Comparison of ENCODE assay signal across 24 mouse cellular contexts in genomic region chr4:123952059-123952458, GRCm38 (mm10). TPM values are rescaled to one million over a fixed set of nuclear protein-coding genes. Genes with fewer than 3 reads are reported as not detected.
DNase-seq lines count a peak whose midpoint lies in the region; ATAC-seq and TF ChIP-seq lines count a peak whose summit lies in the region.
"Had no signal": no experiment of that assay in that cellular context is flagged by ENCODE, and none has a peak within 500 bp of the region (broad histone marks: within the 10 kb centered on the region; RNA-seq: fewer than 3 reads in every experiment).

No protein-coding gene starts in this region.

- H3K9me3 ChIP-seq in MEL (replicated peaks; ENCODE audit: insufficient read depth, low read length), result no peaks in the 10 kb centered on the region
- H3K9me3 ChIP-seq: forebrain, embryonic 10.5 days; heart, embryonic 15.5 days; hindbrain, embryonic 12.5 days; intestine, embryonic 15.5 days; midbrain, embryonic 12.5 days had no signal

- 0 out of 2 replicates have a peak, but pooled peaks cover 2% of the 10 kb centered on the region for H3K27me3 ChIP-seq in spleen, adult 2 months (ENCODE audit: control insufficient read depth, insufficient read depth, low read length)
- H3K27me3 ChIP-seq in MEL (ENCODE audit: control insufficient read depth in 1 of 2, insufficient read depth in 2 of 2, low read length in 2 of 2), result no peaks in the 10 kb centered on the region; a peak in 1 of 4 replicates

- no peak for TF ChIP-seq RAD21 in MEL (IDR thresholded peaks at IDR 0.05; ENCODE audit: low read depth, low read length)

- H3K36me3 ChIP-seq in spleen, adult 2 months (ENCODE audit: control insufficient read depth, insufficient read depth, low read length), result no peaks in the 10 kb centered on the region
- H3K36me3 ChIP-seq in MEL (ENCODE audit: control insufficient read depth in 1 of 2, insufficient read depth in 2 of 2, low read length in 2 of 2), result no peaks in the 10 kb centered on the region; a peak in 1 of 4 replicates
- H3K36me3 ChIP-seq: forebrain, embryonic 10.5 days; heart, embryonic 15.5 days; hindbrain, embryonic 12.5 days; intestine, embryonic 15.5 days; midbrain, embryonic 12.5 days had no signal

- no peaks in the 10 kb centered on the region; the same call in 1 of the 2 replicates for H3K4me1 ChIP-seq in spleen, adult 2 months (ENCODE audit: control insufficient read depth, insufficient read depth, insufficient read length)
- H3K4me1 ChIP-seq in MEL (ENCODE audit: control insufficient read depth in 1 of 2, insufficient read depth in 2 of 2, low read length in 2 of 2), result no peaks in the 10 kb centered on the region

- DNase-seq in spleen, adult 2 months (ENCODE audit: low read depth in 1 of 2, low spot score in 2 of 2), result peak in 1 of 2 experiments; percentile 20
- DNase-seq in spleen, adult 12 weeks (ENCODE audit: low spot score), result no peak
- peak; percentile 64 for DNase-seq in MEL (ENCODE audit: low read depth, low spot score)
- DNase-seq in urinary bladder, postnatal 10 days (ENCODE audit: low spot score), result no peak
- no peak for DNase-seq in natural killer cell, adult 2 months (ENCODE audit: low spot score in 2 of 2)
- no peak for DNase-seq in urinary bladder, adult 2 months (ENCODE audit: low spot score)
- DNase-seq: adrenal gland, postnatal 14 days; cerebellum, adult 8-10 months; left cerebral cortex, postnatal 4 days; right cerebral cortex, postnatal 14 days had no signal

- peak overlapping the region; percentile 13; the same call in 1 of the 2 replicates for H3K4me3 ChIP-seq in spleen, adult 2 months (ENCODE audit: extremely low read depth, insufficient read depth, insufficient read length)
- H3K4me3 ChIP-seq in MEL (ENCODE audit: control insufficient read depth in 1 of 2, insufficient read depth in 1 of 2, low read depth in 2 of 2, low read length in 2 of 2), result peak overlapping the region; percentile 50 to 58
- H3K4me3 ChIP-seq: forebrain, embryonic 10.5 days; heart, embryonic 15.5 days; hindbrain, embryonic 12.5 days; intestine, embryonic 15.5 days; midbrain, embryonic 12.5 days had no signal

- 10% methylated on average over 8 of the region's 8 CpGs for WGBS in spleen, adult 2 months

- H3K9ac ChIP-seq in MEL (ENCODE audit: control insufficient read depth, low read depth, low read length, poor library complexity, severe bottlenecking), result no peak overlapping the region
- H3K9ac ChIP-seq: heart, embryonic 15.5 days; hindbrain, embryonic 12.5 days; intestine, embryonic 15.5 days; midbrain, embryonic 12.5 days had no signal

- TF ChIP-seq EP300 in MEL (IDR thresholded peaks at IDR 0.05; ENCODE audit: low read depth in 1 of 2, low read length in 2 of 2), result no peak

- no peak for TF ChIP-seq CTCF in spleen, adult 2 months (IDR thresholded peaks at IDR 0.05; ENCODE audit: extremely low read depth, insufficient read depth, insufficient read length, insufficient replicate concordance)
- TF ChIP-seq CTCF in MEL (IDR thresholded peaks at IDR 0.05 in 2 of 3, conservative IDR thresholded peaks at IDR 0.05 in 1 of 3; ENCODE audit: control insufficient read depth in 1 of 3, insufficient read depth in 1 of 3, low read depth in 2 of 3, low read length in 3 of 3, poor library complexity in 1 of 3, severe bottlenecking in 1 of 3), result no peak

- H3K79me2 ChIP-seq in MEL (ENCODE audit: control insufficient read depth, insufficient read depth, low read length, poor library complexity), result no peaks in the 10 kb centered on the region

- TF ChIP-seq POLR2A in spleen, adult 2 months (IDR thresholded peaks at IDR 0.05; ENCODE audit: low read depth, low read length), result no peak
- TF ChIP-seq POLR2A in MEL (IDR thresholded peaks at IDR 0.05; ENCODE audit: control insufficient read depth in 1 of 2, insufficient read depth in 1 of 2, low read depth in 1 of 2, low read length in 2 of 2, poor library complexity in 1 of 2), result no peak

- ATAC-seq in hematopoietic stem cell, adult 5-6 weeks (replicated peaks in 1 of 2; ENCODE audit: insufficient read depth in 1 of 2, low FRiP score in 2 of 2, low TSS enrichment in 1 of 2, low read depth in 1 of 2, poor library complexity in 2 of 2, severe bottlenecking in 2 of 2), result peak; percentile 66 to 81; a peak in 3 of 4 replicates
- ATAC-seq in neutrophil, adult 5-6 weeks (ENCODE audit: extremely low read depth, insufficient number of reproducible peaks, low FRiP score, poor library complexity, severe bottlenecking), result 0 out of 2 replicates have a peak, but pooled peaks have one; percentile 19
- ATAC-seq: intestine, embryonic 15.5 days had no signal

- 0 out of 2 replicates have a peak overlapping the region, but pooled peaks have one; percentile 9 for H3K27ac ChIP-seq in spleen, adult 2 months (ENCODE audit: insufficient read depth, low read length)
- no peak overlapping the region for H3K27ac ChIP-seq in MEL (ENCODE audit: control insufficient read depth, low read depth, low read length)
- H3K27ac ChIP-seq: forebrain, embryonic 10.5 days; heart, embryonic 15.5 days; hindbrain, embryonic 12.5 days; intestine, embryonic 15.5 days; kidney, postnatal 0 days; midbrain, embryonic 12.5 days had no signal

TF ChIP-seq in MEL, 35 proteins besides CTCF, POLR2A, EP300 and RAD21:
- TF ChIP-seq ELF1 (IDR thresholded peaks at IDR 0.05; ENCODE audit: low read depth, low read length), result no peak
- peak; percentile 53; the same call in 1 of the 2 replicates for TF ChIP-seq MXI1 (IDR thresholded peaks at IDR 0.05; ENCODE audit: low read depth, low read length)
- 0 out of 2 replicates have a peak, but pooled peaks have one; percentile 38 for TF ChIP-seq MYC (IDR thresholded peaks at IDR 0.05; ENCODE audit: low read depth, low read length)

RNA-seq across cellular contexts. Expression of gene 4930535I16Rik, which starts 34.2 kb away (rescaled TPM):
- polyA plus RNA-seq in spleen, adult 2 months (2012; rRNA removed), result not detected in 2 replicates
- total RNA-seq in MEL (2012; rRNA removed), result 1.3 and 2.1 TPM in 2 replicates
- not detected for polyA plus RNA-seq in MEL (2012; ENCODE audit: insufficient read depth in 1 of 2, insufficient read length in 2 of 2, low read depth in 1 of 2, low replicate concordance in 2 of 2, missing spikeins in 1 of 2)
- not detected in 2 replicates for total RNA-seq in hematopoietic stem cell, adult 5-6 weeks (2017)
- total RNA-seq in neutrophil, adult 5-6 weeks (2017), result not detected in 2 replicates
- not detected in 2 replicates for polyA plus RNA-seq in urinary bladder, adult 2 months (2012; rRNA removed)
- total RNA-seq: adrenal gland, postnatal 14 days; layer of hippocampus, adult 18-20 months; left cerebral cortex, adult 18-20 months; left cerebral cortex, postnatal 4 days; liver, adult 2 months had no signal
- polyA plus RNA-seq: embryonic facial prominence, embryonic 14.5 days; forebrain, embryonic 10.5 days; gonadal fat pad, adult 2 months; heart, embryonic 15.5 days; hindbrain, embryonic 12.5 days; intestine, embryonic 15.5 days; kidney, postnatal 0 days; midbrain, embryonic 12.5 days; neural tube, embryonic 11.5 days had no signal

RNA-seq across cellular contexts. Expression of gene Rragc, which starts 34.8 kb away (rescaled TPM):
- 24.9 and 26.5 TPM in 2 replicates for polyA plus RNA-seq in spleen, adult 2 months (2012; rRNA removed)
- total RNA-seq in MEL (2012; rRNA removed), result 19.5 and 21.0 TPM in 2 replicates
- 10 to 100 TPM in 1 of 2 experiments, not detected in 1; 36.6 TPM for polyA plus RNA-seq in MEL (2012; ENCODE audit: insufficient read depth in 1 of 2, insufficient read length in 2 of 2, low read depth in 1 of 2, low replicate concordance in 2 of 2, missing spikeins in 1 of 2)
- 38.6 and 48.7 TPM in 2 replicates for total RNA-seq in hematopoietic stem cell, adult 5-6 weeks (2017)
- total RNA-seq in neutrophil, adult 5-6 weeks (2017), result 36.7 and 39.6 TPM in 2 replicates
- polyA plus RNA-seq in urinary bladder, adult 2 months (2012; rRNA removed), result 76.6 and 77.2 TPM in 2 replicates

RNA-seq across cellular contexts. Expression of gene Mycbp, which starts 47.4 kb away (rescaled TPM):
- 3.8 and 4.5 TPM in 2 replicates for polyA plus RNA-seq in spleen, adult 2 months (2012; rRNA removed)
- 50.6 and 54.2 TPM in 2 replicates for total RNA-seq in MEL (2012; rRNA removed)
- 10 to 100 TPM in 1 of 2 experiments, not detected in 1; 86.6 TPM for polyA plus RNA-seq in MEL (2012; ENCODE audit: insufficient read depth in 1 of 2, insufficient read length in 2 of 2, low read depth in 1 of 2, low replicate concordance in 2 of 2, missing spikeins in 1 of 2)
- total RNA-seq in hematopoietic stem cell, adult 5-6 weeks (2017), result 18.4 and 19.9 TPM in 2 replicates
- total RNA-seq in neutrophil, adult 5-6 weeks (2017), result 17.6 and 24.4 TPM in 2 replicates
- polyA plus RNA-seq in urinary bladder, adult 2 months (2012; rRNA removed), result 18.3 and 21.1 TPM in 2 replicates
